Mouse (Mus musculus) spleen, postnatal 14 days (tissue): ENCODE data around the gene Aacs.
"Not testable (repeated sequence)": the region's sequence is repeated elsewhere in the genome, so short reads cannot be mapped to it uniquely, and the experiment has no call there.

Experiments used
- DNase-seq, 2 experiments: peaks; one replicate each; pipeline ENCODE4 v3.0.0; 2021 to 2022; ENCODE audit warnings: low spot score in 2 of 2

Gene Aacs

DNA sequence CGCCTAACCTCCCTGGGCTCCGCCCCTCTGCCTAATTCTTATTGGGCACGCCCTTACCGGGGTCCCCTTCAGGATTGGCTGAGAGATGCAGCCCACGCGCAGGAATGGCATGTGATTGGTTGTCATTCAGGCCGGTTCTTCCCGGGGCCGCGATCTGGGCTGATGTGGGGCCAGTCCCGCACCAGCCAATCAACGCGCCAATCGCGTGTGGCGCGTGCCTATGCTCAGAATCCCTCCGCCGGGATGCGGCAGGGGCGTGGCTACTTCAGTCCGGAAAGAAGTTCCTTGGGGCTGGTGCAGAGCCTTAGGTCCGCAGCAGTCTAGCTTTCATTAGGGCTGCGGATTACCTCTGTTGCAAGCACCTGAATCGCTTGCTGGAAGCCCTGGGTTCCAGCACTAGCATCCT lies 9.9 kb upstream of the Aacs start:
- DNase-seq: peak; percentile 89 to 94

DNA sequence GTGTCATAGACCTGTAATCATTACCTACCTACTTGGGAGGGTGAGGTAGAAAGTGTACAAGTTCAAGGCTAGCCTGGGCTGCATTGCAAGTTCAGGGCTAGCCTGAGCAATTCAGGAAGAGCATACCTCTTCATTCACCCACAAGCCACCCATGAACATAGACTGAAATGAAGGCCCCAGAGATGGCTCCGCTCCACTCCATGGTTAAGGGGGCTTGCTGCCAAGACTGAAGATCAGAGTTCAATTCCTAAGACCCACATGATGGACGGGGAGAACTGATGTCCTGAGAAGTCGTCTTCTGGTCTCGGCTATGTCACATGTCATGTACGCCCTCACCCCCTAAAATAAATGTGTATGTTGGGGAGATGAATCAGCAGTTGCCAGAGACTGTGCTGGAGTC lies 9.1 kb upstream of the Aacs start:
- no peak for DNase-seq

DNA sequence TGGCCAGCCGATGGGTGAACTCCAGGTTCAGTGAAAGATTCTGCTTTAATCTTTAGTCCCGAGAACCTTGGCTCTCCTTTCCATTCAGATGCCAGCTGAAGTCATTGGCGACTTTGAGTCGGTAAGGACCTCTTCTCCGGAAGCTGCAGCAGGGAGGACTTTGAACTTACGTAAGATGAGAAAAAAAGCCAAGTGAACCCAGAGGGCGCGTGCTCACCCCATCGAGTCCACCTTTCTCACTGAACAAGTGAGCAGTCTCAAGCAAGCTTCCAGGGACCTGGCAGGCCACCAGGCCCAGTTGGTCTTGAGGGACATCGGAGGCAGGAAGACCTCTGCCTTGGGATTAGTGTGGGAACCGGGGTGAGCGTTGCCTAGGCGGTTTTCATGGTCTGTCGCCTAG lies 8.4 kb upstream of the Aacs start:
- DNase-seq: no peak

DNA sequence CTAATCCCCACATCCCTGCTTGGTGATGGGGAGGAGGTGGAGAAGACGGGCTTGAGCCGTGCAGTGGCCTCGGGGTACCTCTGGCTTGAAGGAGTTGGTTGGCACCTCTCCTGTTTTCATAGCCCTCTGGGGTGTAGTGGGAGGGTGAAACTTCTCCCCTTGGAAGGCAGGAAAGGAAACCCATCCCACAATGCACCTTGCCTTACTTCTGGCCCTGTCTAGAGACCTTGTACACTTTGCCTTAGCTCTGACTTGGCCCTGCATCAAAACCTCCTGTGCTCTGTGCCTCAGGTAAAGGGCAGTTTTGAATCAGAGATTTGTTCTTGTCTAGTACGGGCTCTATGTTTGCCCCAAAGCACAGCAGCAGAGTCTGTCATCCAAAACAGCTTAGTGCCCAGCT lies 4.9 kb upstream of the Aacs start:
- no peak for DNase-seq

DNA sequence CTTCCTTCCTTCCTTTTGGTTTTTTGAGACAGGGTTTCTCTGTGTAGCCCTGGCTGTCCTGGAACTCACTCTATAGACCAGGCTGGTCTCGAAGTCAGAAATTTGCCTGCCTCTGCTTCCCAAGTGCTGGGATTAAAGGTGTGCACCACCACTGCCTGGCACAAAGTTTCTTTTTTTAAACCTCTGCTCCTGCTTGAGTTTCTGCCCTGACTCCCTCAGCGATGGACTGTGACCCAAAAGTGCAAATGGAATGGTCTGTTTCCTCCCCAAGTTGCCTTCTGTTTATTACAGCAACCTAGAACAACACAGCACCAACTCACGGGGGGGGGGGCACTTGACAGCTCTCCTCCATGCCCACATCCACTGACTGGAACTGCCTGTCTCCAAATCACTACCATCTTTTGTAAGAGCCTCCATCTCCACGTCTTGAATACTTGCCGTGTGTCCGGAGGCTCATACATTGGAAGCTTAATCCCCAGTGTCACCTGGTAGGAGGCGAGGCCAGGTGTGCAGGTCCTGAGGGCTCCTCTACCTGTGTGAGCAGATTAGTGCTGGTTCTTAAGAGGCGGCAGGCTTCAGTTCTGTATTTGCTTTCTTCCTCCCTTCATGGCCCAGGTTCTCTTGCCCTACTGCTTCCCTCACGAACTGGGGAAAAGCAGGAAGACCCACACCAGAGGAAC lies 2.7 kb upstream of the Aacs start:
- no peak for DNase-seq

DNA sequence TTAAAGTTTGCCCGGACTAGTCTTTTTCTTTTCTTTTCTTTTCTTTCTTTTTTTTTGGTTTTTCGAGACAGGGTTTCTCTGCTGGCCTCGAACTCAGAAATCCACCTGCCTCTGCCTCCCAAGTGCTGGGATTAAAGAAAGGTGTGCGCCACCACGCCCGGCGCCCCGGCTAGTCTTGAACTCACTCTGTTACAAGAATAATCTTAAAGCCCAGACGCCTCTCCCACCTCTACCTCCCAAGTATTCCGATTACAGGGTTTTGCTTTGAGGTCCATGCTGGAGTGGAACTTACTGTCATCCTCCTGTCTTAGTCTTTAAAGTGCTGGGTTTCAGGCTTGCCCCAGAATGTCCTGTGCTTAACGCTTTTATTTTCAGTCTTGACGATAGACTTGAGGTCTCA lies 584 bp upstream of the Aacs start:
- no peak for DNase-seq

DNA sequence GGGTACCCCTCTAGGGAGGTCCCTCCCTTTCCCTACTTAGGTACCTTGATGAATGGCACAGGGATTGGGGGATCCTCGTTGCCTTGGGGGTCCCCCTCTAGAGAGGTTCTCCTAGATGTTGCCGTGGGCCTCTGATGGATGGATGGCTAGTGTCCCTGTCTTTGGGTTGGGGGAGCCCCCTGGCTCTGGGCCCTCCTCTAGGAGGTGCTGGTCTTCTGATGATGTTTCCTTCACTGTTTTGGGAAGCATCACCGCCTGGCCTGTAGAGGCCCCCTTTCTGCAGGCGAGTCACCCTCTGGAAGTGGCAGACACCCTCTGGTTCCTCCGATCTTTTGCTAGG lies 642 bp downstream of the Aacs start:
- DNase-seq: no peak

DNA sequence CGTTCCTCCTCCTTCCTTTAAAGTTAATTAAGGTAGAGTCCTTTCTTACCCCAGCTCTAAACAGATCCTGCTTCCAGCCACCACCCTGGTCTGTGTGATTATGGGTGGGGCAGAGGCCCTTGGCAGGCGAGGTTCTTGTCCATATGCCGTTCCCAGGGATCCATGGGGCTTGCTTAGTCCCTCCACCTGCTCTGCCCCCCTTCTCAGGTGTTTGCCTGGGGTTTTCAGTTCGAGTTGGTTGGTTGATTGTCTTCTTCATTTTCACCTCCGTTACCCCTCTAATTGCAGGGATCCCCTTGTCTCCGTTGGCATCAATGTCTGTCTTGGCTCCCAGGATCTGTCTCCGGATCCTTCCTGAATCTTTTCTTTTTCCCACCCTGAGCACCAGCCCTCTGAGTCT lies 1.2 kb downstream of the Aacs start:
- DNase-seq: no peak

DNA sequence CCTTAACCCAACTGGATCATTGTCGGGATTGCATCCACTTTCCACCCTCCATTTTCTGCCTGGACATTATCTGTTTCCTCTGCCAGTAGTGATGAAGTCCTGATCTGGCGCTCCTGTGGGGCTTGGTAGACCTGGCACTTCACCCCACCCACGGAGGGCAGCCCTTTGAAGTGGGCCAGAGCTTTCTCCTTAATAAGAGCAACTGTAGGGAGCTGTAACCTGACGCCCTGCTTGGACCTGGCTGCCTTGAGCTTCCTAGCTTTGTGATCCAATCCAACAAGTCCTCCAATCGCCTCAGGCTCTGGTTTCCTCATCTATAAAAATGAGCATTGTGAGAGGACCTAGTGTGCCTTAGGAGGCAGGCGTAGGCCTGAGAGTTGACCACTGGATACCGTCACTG lies 1.9 kb downstream of the Aacs start:
- no peak for DNase-seq

DNA sequence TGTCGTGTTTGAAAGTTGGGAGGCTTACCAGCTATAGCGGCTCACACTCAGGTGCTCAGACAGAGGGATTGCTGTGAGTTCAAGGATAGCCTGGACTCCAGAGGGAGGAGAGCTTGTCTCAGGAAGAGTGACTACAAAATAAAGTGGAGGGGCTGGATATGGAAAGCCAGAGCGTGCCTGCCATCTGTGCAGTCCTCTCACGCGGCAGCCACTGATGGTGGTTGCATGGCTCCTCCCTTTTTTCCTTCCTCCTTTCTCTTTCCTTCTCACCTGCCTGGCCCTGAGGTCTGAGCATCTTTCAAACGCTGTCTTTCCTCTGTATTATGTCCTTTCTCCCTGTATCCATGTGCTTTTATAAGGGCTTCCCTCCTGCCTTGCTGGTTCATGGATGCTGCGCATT lies 2.4 kb downstream of the Aacs start:
- DNase-seq: no peak

DNA sequence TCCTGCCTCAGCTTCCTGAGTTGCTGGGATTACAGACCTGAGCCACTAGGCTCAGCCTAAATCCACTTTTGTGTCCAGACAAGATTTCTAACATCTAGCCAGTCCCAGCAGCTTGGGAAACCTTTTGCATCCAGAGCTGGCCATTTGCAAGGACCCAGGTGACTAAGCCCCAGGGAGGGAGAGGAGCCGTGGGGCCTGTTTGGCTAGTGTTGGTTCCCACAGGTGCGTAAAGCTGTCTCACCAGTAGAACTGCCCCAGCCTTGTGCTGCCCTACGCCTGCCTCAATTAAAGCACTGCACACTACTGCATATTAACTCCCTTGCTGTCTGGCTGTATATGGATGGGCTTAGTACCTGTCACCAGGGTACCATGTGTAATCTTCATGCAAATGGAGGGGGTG lies 3.8 kb downstream of the Aacs start:
- DNase-seq: no peak

DNA sequence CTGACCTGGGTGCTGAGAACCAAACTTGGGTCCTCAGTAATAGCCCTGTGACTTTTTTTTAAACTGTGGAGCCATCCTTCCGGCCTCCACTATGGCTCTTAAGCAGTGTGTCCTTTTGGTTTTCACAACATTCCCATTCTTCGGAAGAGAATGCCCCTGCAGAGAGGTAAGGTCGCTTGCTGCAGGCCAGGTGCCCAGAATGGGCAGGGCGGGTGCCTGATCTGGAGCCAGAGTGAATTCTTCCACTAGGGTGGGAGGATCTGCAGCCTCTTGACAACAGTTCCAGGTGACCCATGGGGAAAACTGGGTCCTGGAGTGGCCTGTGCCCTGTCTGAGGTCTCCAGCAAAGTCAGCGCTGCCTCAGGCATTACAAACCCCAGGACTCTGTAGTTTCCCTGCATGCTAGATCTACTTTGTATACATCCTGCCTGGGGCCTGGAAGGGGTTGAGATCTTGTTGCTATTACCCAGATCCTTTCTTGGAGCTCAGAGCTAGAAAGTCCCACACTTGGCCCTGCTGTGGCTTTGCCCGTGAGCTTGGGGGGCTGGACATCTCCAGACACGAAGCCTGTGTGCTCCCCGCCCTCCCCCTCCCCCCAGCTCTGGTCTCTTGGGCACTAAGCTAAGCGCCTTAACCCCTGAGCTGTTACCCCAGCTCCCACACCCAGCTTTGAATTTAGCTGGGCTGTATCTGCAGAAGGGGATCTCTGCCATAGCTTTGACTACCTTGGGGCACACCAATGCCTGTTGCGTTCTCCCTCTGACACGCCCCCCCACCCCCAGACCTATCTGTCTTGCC lies 5.0 kb downstream of the Aacs start:
- DNase-seq: no peak

DNA sequence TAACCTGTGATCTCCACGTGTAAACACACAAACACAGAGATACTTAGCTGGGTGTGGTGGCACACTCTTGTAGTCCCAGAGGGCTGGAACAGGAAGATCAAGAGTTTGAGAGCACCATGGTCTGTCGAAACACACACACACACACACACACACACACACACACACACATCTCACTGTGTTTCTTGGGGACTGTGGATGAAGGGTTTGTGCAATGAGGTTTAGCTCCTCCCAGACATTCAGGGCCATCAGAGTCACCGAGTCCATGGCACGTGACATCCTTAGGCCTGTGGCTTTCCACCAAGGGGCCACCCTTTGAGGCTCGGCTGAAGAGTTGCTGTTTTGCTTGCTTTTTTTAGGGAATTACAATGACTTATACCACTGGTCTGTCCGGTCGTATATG lies 6.9 kb downstream of the Aacs start:
- DNase-seq: no peak

DNA sequence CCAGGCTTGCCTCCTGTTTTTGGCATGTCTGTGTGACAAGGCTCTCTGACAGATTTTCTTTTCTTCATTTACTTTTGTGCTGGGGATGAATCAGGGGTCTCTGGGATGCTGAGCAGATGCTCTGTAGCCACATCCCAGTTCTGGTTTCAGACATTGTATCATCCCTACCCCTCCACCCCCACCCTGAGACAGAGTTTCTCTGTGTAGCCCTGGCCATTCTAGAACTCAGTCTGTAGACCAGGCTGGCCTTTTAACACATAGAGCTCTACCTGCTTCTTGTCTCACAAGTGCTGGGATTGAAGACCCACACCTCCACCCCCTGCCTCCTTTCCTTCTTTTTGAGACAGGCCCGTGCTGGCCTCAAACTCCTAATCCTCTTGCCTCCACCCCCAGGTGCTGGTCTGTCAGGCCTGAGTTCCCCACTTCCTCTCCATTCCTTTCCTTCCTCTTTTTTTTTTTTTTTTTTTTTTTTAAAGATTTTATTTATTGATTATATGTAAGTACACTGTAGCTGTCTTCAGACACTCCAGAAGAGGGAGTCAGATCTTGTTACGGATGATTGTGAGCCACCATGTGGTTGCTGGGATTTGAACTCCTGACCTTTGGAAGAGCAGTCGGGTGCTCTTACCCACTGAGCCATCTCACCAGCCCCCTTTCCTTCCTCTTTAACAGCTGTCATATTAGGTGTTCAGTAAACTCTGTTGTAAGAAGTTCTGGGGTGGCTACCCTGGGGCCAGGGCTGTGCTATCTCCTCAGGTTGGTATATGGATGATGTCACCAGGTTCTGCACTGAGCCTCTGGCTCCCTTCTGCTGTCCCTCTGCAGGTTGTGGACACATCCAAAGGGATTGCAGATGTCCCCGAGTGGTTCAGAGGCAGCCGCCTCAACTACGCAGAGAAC lies 8.3 kb downstream of the Aacs start:
- no peak for DNase-seq

DNA sequence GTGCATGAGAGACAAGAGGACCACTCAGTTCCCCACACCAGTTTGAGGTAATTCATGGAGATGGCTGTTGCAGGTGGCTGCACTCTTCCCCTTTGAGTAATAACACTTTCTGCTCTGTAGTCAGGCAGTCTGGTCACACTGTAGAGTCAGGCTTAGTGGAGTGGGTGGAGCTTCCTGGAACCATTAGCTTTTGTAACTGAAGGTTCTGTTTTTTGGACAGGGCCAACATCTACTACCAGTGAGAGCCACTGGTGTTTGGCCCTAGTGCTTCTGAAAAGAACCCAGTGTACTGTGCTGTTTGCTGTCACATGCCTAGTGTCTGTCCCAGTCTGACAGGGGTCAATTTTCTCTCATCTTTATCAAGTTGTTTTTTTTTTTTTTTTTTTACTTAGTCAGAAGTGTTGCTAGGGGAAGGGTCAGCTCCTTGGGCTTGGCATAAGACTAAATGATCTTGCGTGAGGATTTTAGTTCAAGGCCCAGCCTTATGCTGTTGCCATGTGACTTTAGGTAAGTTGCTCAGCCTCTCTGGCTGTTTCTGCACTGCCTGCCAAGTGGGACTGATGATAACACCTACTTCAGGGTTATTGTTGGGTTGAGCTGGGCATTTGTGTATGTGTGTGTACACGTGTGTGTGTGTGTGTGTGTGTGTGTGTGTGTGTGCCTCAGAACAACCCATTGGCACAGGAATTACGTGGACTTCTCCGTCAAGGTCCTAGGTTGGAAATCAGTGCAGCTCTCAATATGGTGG lies 9.6 kb downstream of the Aacs start:
- no peak for DNase-seq

DNA sequence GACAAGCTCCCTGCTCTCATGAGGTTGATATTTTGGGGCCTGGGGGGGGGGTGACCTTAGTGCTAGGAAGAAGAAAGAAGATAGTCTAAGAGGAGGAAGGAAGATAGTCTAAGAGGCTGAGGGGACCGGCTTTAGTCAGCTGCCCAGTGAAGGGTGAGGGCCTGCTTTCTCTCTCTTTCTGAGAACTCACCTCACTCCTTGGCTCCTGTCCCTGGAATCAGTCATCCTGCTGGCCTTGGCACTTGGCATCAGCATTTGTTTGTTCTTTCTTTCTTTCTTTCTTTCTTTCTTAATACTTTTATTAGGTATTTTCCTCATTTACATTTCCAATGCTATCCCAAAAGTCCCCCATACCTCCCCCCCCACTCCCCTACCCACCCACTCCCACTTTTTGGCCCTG lies 10.5 kb downstream of the Aacs start:
- DNase-seq: no peak

DNA sequence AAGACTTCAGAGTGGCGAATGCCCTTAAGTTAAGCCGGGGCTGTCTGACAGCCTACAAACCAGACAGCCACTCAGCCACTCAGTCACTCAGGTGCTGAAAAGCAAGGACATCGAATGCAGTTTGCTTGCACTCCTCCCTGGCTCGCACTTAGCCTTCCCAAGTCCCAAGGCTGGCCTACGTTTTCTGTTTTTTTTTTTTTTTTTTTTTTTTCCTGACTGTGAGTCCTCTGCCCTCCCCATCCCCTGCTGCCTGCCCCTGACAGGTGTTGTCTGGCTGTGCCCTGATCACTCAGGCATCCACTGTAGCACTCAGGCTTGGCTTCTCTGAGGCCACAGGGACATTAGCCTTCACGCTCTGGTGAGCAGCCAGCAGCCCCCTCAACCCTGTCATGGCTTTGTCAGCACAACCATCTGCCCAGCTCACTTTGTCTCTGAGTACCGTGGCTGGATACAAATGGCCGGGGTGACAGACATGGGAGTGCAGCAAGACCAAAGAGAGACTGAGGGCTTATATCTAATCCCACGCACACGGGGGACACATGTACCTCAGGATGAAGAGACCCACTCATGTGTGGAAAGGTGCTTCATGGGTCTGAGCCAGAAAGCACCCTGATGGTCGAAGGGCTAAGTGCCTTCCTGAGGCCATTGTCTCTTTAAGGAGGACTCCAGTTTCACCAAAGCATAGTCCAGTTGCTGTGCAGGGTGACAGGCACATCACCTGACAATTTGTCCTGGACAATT lies 11.9 kb downstream of the Aacs start:
- no peak for DNase-seq

DNA sequence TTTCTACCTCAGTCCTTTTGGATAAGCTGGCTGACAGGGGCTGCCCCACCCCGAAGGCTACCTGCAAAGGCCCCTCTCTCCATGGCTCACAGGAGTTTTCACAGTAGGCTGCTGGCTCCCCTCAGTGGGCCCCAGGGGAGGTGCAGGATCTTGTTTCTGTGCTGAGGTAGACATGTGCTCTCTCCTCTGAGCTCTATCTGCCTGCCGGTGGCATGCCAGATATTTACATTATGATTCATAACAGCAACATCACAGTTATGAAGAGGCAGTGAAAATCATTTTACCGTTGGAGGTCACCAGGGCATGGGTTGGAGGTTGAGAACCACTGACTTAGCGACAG lies 12.5 kb downstream of the Aacs start:
- DNase-seq: peak in 1 of 2 experiments; percentile 31

DNA sequence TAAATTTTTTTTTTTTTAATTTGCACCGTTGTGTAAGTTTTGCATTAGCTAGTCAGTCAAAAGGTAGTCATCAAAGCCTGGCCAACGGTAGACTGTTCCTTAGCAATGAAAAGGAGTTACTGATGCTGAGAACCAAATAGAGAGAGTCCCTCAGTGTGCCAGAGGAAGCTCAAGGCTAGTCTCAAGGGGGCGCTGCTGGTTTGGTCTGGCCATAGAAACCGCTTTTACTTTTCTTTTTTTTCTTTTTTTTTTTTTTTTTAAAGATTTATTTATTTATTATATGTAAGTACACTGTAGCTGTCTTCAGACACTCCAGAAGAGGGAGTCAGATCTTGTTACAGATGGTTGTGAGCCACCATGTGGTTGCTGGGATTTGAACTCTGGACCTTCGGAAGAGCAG lies 13.3 kb downstream of the Aacs start:
- DNase-seq: not testable (repeated sequence)

DNA sequence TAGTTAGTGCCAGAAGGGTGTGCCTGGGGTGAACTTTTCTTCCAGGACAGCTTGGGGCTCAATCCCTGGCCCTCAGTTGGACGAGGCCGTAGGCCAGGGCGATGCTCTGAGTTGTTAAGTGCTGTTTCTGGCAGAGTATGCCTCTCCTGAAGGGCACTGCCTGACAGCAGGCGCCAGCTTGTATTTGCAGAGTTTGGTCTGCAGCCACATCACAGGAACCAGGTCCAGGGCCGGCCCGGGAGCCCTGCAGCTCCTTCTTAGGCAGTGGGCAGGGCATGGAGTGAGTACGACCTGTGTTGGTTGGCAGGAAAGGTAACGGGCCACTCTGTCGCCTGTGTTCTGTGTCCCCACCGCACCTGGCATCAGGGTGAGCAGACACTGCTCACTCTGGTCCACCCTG lies 15.5 kb downstream of the Aacs start:
- DNase-seq: no peak

DNA sequence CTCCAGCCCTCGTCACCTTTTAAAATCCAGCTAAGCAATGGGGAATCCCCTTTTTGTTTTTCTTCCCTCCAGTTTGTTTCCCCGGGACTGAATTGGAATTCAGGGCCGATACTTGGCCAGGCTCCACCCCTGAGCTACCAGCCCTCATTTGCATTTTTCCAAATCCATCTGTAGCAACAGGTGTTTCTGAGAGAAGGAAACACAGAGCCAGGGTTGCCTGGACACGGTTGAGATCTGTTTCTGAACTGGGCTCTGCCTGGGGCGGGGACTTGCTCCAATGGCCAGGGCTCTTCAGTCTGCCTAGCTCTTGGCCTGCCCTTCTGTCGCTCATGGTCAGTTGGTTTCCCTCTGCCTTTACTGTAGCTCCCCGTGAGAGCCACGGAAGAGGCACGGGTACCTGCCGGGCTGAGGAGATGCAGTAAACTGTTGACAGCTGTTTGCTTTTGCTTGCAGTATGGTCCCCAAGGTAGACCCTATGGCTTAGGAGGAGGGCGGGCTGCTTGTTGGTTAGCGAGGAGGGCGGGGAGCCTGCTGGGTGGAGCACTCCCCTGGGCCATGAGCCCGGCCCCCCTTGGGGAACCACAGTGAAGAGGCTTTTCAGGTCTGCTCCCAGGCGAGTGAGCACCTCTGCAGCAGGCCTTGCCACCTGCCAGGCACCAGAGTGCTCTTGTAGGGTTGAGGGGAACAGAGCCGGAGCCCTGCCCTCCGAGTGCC lies 16.9 kb downstream of the Aacs start:
- DNase-seq: no peak
